Mouse (Mus musculus) megakaryocyte, embryonic 14.5 days (primary cell): ENCODE data around the gene Rsad1.

ENCODE experiments used
- FLI1 ChIP-seq: IDR thresholded peaks from 2 replicates; pipeline ENCODE4 v1.6.1; 2012; ENCODE audit warnings: low read length, inconsistent platforms, mixed read lengths
- GATA1 ChIP-seq: IDR thresholded peaks from 3 replicates; pipeline ENCODE4 v1.6.1; 2012; ENCODE audit warnings: mixed read lengths, low read length, inconsistent platforms, borderline replicate concordance

DNA sequence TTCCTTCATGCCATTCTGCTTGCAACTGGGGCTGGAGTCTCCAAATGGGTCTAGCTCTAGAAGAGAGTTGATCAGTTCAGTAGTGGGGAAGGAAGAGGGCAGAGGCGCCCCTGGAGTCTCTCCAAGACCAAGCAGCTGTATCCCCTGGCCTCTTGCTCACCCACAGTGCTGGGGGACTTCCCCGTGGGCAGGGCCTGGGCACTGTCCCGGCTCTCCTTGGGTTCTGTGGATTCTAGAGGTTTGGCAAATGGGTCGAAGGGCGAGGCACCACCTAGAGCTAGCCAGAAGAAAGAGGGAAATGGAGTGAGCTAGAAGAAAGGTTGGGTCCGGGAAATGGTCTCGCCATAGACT is 57.3 kb downstream of the Rsad1 start:
- TF ChIP-seq GATA1 (no peak), FLI1 (no peak)
